Mouse (Mus musculus) testis, postnatal 14 days (tissue): Measurements from ENCODE around the gene Adk.
"Not testable (repeated sequence)": the region's sequence is repeated elsewhere in the genome, so short reads cannot be mapped to it uniquely, and the experiment has no call there.

ENCODE experiments used
- DNase-seq: peaks from one replicate; pipeline ENCODE4 v3.0.0; 2021; ENCODE audit warnings: low spot score

The Adk gene

DNA sequence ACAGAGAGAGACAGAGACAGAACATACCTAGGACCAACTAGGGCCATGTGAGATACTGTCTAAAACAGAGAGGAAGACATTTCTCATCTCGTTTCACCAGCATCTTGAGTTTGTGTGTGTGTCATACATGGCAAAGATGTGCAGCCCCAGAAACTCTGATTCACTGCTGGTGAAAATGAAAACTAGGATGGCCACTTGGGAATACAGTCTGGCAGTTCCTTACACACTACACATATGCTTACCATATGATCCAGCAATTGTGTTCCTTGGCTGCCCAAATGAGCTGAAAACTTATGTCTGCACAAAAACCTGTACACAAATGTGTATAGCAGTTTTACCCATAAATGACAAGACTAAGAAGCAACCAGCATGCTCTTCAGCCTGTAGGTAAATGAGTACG lies 388.2 kb downstream of the Adk start:
- no peak for DNase-seq

DNA sequence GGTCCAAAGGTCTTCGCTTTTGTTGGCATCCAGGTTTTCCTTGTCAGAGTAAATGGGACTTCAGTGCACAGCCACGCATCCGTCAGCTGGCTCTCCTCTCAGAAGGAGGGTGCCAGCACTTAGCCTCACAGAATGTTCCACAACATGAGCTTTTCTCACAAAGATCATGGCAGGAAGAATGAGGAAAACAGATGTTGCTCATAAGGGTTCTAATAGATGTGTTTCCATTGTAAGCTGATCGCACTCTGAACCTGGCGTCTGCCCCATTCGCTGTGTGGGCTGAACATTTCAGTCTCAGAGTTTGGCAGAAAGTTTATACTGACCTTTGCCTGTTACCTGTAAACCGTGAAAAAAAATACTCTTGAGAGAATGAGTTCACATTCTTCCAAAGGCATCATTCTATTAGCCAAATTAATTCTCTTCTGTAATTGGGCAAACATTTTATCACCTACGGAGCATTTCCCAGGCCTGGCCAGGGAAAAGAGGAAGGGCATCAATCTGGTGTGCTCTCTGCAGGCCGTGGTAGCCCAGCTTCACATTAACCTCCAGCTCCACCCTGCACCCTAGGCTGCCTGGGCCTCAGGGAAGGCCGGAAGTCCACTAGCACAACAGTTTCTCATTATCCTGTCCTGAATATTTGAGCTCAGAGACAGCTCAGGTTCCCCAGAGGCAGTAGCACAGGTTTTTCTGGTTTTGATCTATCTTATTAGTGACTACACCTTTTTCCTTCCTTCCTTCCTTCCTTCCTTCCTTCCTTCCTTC lies 389.6 kb downstream of the Adk start:
- no peak for DNase-seq

DNA sequence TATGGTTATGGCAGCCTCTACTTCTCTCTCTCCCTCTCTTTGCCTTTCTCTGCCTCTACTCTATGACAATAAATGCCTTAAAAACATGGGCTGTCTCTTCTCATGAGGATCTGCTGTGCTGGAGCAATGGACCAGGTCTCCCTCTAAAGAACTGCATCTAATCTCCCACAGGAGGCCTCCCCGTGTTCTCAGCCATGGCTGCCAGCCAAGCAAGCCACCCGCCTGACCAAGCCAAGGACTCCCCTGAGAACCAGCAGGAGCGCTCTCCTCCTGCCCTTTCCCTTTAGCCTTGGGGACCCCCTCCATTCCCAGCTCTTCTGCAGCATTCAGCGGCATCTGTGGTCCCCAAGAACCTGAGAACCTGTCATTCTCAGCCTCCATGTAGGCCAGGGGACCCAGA lies 400.2 kb downstream of the Adk start:
- DNase-seq: no peak

DNA sequence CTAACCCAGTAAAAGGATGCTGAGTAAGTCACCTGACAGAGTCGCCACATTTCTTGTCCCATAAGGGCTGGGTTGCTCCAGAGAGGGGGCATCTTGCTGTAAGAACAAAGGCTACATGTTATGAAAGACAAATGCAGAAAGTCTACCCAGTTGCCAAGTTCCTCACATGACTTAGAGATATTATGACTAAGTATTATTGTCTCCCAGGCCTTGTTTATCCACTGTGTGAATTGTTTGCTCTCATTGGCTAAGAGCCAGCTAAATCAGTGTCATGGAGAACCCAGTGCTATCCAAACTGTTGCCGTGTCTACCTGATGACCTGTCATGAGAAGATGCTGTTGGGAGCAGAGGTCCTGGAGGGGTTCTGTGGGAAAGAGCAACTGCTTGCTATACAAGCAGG lies 401.5 kb downstream of the Adk start:
- no peak for DNase-seq

DNA sequence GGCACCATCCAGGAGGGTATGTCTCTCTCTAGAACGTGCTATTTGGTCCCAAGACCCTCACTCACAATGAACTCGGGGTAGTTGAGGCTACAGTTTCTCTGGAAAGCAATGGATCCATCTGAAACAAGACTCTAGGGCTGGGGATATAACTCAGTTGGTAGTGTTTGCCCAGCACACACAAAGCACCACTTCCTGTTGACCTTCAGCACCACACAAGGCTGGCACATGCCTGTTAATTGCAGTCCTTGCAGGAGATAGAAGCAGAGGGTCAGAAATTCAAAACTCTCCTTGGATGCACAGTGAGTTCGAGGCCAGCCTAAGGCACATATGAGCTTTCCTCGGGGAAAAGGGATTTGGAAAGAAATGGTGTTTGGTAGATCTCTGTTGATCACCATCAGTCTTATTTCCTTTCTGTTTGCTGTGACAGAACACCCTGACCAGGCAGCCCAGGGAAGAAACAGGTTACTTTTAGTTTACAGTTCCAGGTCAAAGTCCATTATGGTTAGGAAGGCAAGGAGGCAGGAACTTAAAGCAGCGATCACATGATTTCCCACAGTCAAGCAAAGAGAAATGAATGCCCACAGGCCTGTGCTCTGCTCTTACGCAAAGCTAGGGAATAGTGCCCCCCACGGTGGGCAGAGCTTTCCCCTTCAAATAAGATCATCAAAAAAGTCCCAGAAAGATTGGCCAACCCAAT lies 403.4 kb downstream of the Adk start:
- no peak for DNase-seq

GRCm38 (mm10) chr14:21456526-21456925 lies 404.2 kb downstream of the Adk start:
- DNase-seq: no peak

GRCm38 (mm10) chr14:21457876-21458275 lies 405.5 kb downstream of the Adk start:
- DNase-seq: no peak

DNA sequence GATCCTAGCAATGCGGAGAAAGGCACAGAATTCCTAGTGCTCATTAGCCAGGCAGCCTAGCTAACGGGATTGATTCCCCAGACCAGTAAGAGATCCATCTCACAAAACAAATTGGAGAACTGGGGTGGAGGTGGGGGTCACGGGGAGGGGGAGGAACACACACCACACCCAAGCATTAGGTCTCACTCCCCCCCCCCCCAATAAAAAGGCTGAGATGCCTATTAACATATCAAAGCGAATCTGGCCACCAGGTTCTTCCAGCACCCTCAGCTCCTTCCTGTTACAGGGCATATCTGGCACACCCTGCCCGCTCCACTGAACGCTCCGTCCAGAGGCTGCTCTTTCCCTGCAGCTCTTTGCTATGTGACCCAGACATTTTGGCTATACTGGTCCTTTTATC lies 406.3 kb downstream of the Adk start:
- DNase-seq: no peak

- no peak for DNase-seq
Measured at GRCm38 (mm10) chr14:21459163-21459562, 406.8 kb downstream of the Adk start.

GRCm38 (mm10) chr14:21462398-21462797 lies 410.0 kb downstream of the Adk start:
- DNase-seq: no peak

DNA sequence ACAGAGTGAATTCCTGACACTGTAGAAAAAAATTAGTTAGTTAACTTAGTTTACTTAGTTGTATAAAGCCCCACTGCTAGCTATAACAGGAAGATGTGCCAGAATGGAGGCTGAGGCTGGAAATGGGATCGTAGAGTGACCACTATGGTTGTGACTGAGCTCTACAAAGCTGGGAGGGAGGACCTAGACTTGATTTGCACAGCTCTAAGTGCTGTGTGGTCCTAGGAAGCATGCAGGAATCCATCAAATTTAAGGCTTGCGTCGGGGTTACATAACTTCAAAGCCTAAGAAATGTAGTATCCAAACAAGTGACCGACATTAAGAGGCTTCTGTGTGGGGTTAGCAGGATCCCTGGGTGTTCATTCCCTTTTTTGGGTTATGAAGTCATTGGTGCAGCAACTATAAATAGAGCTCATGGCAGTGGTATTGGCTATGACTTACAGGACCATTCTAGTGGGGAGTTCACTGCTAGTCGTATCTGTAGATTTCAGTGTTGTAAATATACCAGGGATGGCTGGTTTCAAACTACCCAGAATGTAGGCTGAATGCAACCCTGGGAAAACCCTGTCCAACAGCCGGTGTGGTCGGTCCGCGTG lies 410.8 kb downstream of the Adk start:
- no peak for DNase-seq

DNA sequence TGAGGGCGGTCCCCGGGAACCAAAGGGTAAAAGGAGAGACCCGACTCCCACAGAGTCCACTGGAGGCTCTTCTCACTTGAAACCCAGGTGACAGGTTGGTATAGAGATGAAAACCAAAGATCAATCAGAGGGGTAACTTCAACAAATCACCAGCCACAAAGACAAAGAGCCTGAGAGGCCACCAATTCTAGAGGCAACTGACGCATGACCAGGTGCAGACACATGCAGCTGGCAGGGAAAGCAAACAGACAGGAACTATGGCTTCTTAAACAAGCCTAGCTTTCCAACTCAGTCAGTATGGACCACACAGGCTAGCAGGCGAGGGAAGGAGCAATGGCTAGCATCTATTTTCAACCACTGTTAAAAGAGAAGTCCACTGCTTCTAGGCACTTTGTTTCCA lies 418.0 kb downstream of the Adk start:
- DNase-seq: no peak

DNA sequence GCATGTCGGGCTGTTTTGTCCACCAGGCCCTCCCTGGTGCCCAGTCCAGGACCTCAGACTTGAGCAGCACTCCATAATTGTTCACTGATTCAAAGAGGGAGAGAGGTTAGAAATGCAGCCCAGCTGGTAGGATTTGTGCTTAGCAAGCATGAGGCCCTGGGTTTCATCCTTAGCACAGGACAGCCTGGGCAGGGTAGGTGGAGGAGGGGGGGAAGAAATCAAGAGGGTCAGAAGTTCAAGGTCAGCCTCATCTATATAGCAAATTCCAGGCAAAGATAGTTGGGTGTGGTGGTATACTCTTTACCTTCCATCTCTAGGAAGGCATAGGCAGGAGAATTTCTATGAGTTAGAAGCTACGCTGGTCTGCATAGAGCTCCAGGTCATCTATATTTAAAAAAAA lies 419.6 kb downstream of the Adk start:
- DNase-seq: no peak

DNA sequence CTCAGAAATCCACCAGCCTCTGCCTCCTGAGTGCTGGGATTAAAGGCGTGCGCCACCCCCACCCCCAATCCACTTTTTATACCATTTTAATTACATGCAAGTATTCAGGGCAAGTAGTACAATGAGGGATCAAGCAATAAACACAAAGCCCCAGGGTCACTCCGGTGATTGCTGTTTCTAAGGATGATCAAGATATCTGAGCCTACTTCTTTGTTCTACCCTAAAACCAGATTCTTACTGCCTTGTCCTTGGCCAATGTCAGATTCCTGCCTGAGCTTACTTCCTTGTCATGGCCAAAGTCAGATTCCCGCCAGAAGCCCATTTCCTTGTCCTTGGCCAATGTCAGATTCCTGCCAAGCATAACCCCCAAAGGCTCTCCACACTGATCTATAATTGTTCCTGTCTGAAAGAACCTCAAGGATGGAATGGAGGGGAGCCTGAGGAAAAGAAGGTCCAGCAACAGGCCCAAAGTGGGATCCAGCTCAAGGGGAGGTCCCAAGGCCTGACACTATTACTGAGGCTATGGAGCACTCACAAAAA lies 422.3 kb downstream of the Adk start:
- not testable (repeated sequence) for DNase-seq

DNA sequence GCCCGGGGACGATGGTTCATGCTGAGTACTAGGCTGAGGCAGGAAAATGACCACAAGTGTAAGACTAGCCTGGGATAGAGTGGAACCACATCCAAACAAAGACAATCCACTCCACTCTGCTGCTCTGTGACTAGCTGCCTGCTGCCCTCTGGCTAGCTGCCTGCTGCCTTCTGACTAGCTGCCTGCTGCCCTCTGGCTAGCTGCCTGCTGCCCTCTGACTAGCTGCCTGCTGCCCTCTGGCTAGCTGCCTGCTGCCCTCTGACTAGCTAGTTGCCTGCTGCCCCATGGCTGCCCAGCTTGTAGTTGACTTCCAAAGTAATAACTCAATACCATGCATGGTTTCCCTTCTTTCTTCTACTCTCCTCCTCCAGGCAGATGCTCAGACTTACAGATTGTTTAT lies 424.8 kb downstream of the Adk start:
- no peak for DNase-seq

GRCm38 (mm10) chr14:21479566-21479965 lies 427.2 kb downstream of the Adk start:
- DNase-seq: no peak

- DNase-seq: no peak
Measured at GRCm38 (mm10) chr14:21480191-21480590, 427.8 kb downstream of the Adk start.

- no peak for DNase-seq
Measured at GRCm38 (mm10) chr14:21481231-21481630, 428.9 kb downstream of the Adk start, which contains the start of gene Kat6b. Gene Kat6b (plus strand): TSS chr14:21481434.

DNA sequence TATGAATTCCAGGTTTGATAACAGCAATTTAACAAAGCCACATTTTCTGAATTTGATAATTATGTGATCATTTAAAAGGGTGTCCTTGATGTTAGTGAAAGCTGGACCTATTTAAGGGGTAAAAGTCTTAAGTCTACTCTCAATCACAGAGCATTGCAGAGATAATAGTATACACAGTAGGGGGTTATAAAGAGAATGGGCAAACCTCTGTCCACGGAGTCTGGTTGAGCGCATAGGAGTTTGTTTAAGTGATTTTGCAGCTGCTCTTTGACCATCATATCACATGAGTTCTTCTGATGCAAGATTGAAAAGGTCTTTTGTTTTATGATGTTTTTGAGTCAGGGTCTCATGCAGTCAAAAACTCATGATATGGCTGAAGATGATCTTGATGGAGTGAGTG lies 431.8 kb downstream of the Adk start:
- no peak for DNase-seq

GRCm38 (mm10) chr14:21484693-21485092 lies 432.3 kb downstream of the Adk start:
- DNase-seq: no peak

- no peak for DNase-seq
Measured at GRCm38 (mm10) chr14:21485961-21486520, 433.7 kb downstream of the Adk start.

GRCm38 (mm10) chr14:21487135-21487534 lies 434.8 kb downstream of the Adk start:
- DNase-seq: not testable (repeated sequence)
